Mouse (Mus musculus): ENCODE measurements around the gene Ripk3.

DNA sequence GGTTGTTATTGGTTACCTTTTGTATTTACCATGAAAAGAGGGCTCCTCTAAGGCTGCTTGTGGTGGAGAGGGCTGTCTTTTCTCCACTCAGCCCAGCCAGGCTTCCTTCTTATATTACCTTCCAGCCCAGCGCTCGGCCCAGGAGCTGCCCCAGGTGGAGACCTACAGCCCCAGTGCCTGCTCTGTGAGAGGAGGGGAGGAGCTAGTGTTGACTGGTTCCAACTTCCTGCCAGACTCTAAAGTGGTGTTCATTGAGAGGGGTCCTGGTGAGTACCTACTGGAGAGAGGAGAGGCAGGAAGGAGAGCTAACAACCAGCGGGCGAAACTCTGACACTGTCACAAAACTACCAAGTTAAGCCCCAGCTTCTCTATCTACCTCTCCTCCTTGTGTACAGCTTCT is 41.7 kb upstream of the Ripk3 start:
- TF ChIP-seq GATA1 (IDR thresholded peaks at IDR 0.05; ENCODE audit: borderline replicate concordance, low read length) (no peak), FLI1 (IDR thresholded peaks at IDR 0.05; ENCODE audit: low read length) (no peak)
